Mouse (Mus musculus) heart, postnatal 14 days (tissue): ENCODE measurements around the gene Rabepk. TPM values are rescaled to one million over a fixed set of nuclear protein-coding genes. Genes with fewer than 3 reads are reported as not detected.

Experiments
- total RNA-seq, 2 experiments: library from RNA; stranded (reverse); gene quantifications; 2 replicates each; pipeline ENCODE4 v1.2.3; 2021

The Rabepk gene
- total RNA-seq, 2 experiments from 2014 or later: 9.3 to 13.1 TPM

Other genes starting within 250 kb of the Rabepk start
- gene Gapvd1, start 44.7 kb downstream of the Rabepk start, total RNA-seq: 10 to 100 TPM; 43.8 to 45.4 TPM
- 100 to 1,000 TPM; 383 to 477 TPM for gene Hspa5, start 27.9 kb downstream of the Rabepk start, total RNA-seq
- gene Fbxw2, start 26.4 kb upstream of the Rabepk start, total RNA-seq: 10 to 100 TPM; 60.1 to 61.1 TPM
- not detected for gene Gm34653, start 33.1 kb upstream of the Rabepk start, total RNA-seq
- 1 to 10 TPM; 1.1 to 1.2 TPM for gene Cutal, start 74.5 kb upstream of the Rabepk start, total RNA-seq
- 10 to 100 TPM; 15.2 to 16.5 TPM for gene Psmd5, start 75.1 kb upstream of the Rabepk start, total RNA-seq
- 1 to 10 TPM; 1.9 TPM for gene Phf19, start 114.1 kb upstream of the Rabepk start, total RNA-seq
- 1 to 10 TPM; 1.3 to 1.7 TPM for gene Traf1, start 161.9 kb upstream of the Rabepk start, total RNA-seq